Mouse (Mus musculus): ENCODE measurements around the gene 2700097O09Rik. TPM values are rescaled to one million over a fixed set of nuclear protein-coding genes. Genes with fewer than 3 reads are reported as not detected.
"Not testable (repeated sequence)": the region's sequence is repeated elsewhere in the genome, so short reads cannot be mapped to it uniquely, and the experiment has no call there.

The 2700097O09Rik gene
- total RNA-seq (2021) = 1 to 10 TPM; 8.6 to 9.4 TPM

GRCm38 (mm10) chr12:55079726-55080600 is at the start of gene 2700097O09Rik, which contains the start of gene Srp54a:
Gene 2700097O09Rik (minus strand): TSS chr12:55080110.
Gene Srp54a (plus strand): TSS chr12:55080262.
- intact Hi-C loops (cut with DNase I) = not testable (repeated sequence)
- peak; percentile 91 to 96 for DNase-seq (ENCODE audit: extremely low spot score in 1 of 2, low spot score in 2 of 2)

- DNase-seq (ENCODE audit: extremely low spot score in 1 of 2, low spot score in 2 of 2); intact Hi-C loops (cut with DNase I): not testable (repeated sequence)
These were observed 44.8 kb upstream of the 2700097O09Rik start for GRCm38 (mm10) chr12:55124731-55125130.

GRCm38 (mm10) chr12:55124242-55124641 is 44.3 kb upstream of the 2700097O09Rik start, which contains the start of gene Fam177a:
Gene Fam177a (plus strand): TSS chr12:55124469.
- intact Hi-C loops (cut with DNase I); DNase-seq (ENCODE audit: extremely low spot score in 1 of 2, low spot score in 2 of 2): not testable (repeated sequence)

- intact Hi-C loops (cut with DNase I) = not testable (repeated sequence)
These were observed 32.7 kb upstream of the 2700097O09Rik start for GRCm38 (mm10) chr12:55112616-55113015.

GRCm38 (mm10) chr12:55092127-55092526 is 12.2 kb upstream of the 2700097O09Rik start:
- DNase-seq (ENCODE audit: extremely low spot score in 1 of 2, low spot score in 2 of 2); intact Hi-C loops (cut with DNase I): not testable (repeated sequence)

More at GRCm38 (mm10) chr12:55112616-55113015, 32.7 kb upstream of the 2700097O09Rik start:
- not testable (repeated sequence) for DNase-seq (ENCODE audit: extremely low spot score in 1 of 2, low spot score in 2 of 2)

GRCm38 (mm10) chr12:55080601-55080942 is 662 bp upstream of the 2700097O09Rik start:
- intact Hi-C loops (cut with DNase I); DNase-seq (ENCODE audit: extremely low spot score in 1 of 2, low spot score in 2 of 2): not testable (repeated sequence)

GRCm38 (mm10) chr12:55078706-55079105 is 1.2 kb downstream of the 2700097O09Rik start:
- DNase-seq (ENCODE audit: extremely low spot score in 1 of 2, low spot score in 2 of 2); intact Hi-C loops (cut with DNase I): not testable (repeated sequence)

GRCm38 (mm10) chr12:55075296-55075695 is 4.6 kb downstream of the 2700097O09Rik start:
- no peak for DNase-seq (ENCODE audit: extremely low spot score in 1 of 2, low spot score in 2 of 2)
- intact Hi-C loops (cut with DNase I) = no loop called here

GRCm38 (mm10) chr12:55073686-55074085 is 6.2 kb downstream of the 2700097O09Rik start:
- intact Hi-C loops (cut with DNase I) = no loop called here
- no peak for DNase-seq (ENCODE audit: extremely low spot score in 1 of 2, low spot score in 2 of 2)

- intact Hi-C loops (cut with DNase I) = no loop called here
These were observed 7.4 kb downstream of the 2700097O09Rik start for GRCm38 (mm10) chr12:55072495-55072894.

GRCm38 (mm10) chr12:55062141-55062540 is 17.8 kb downstream of the 2700097O09Rik start:
- intact Hi-C loops (cut with DNase I) = no loop called here
- DNase-seq (ENCODE audit: extremely low spot score in 1 of 2, low spot score in 2 of 2) = no peak

More at GRCm38 (mm10) chr12:55072495-55072894, 7.4 kb downstream of the 2700097O09Rik start:
- DNase-seq (ENCODE audit: extremely low spot score in 1 of 2, low spot score in 2 of 2) = no peak

- intact Hi-C loops (cut with DNase I) = no loop called here
- DNase-seq (ENCODE audit: extremely low spot score in 1 of 2, low spot score in 2 of 2) = peak in 1 of 2 experiments; percentile 48
These were observed 18.9 kb downstream of the 2700097O09Rik start for GRCm38 (mm10) chr12:55061006-55061405.

- intact Hi-C loops (cut with DNase I) = no loop called here
- DNase-seq (ENCODE audit: extremely low spot score in 1 of 2, low spot score in 2 of 2) = no peak
These were observed 19.6 kb downstream of the 2700097O09Rik start for GRCm38 (mm10) chr12:55060212-55060898.

GRCm38 (mm10) chr12:55059812-55060211 is 20.1 kb downstream of the 2700097O09Rik start:
- intact Hi-C loops (cut with DNase I) = no loop called here
- DNase-seq (ENCODE audit: extremely low spot score in 1 of 2, low spot score in 2 of 2) = no peak

- intact Hi-C loops (cut with DNase I) = no loop called here
- DNase-seq (ENCODE audit: extremely low spot score in 1 of 2, low spot score in 2 of 2) = no peak
These were observed 20.9 kb downstream of the 2700097O09Rik start for GRCm38 (mm10) chr12:55058865-55059615.

GRCm38 (mm10) chr12:55056703-55057102 is 23.2 kb downstream of the 2700097O09Rik start:
- intact Hi-C loops (cut with DNase I) = no loop called here
- no peak for DNase-seq (ENCODE audit: extremely low spot score in 1 of 2, low spot score in 2 of 2)

- intact Hi-C loops (cut with DNase I) = no loop called here
- DNase-seq (ENCODE audit: extremely low spot score in 1 of 2, low spot score in 2 of 2) = no peak
These were observed 25.2 kb downstream of the 2700097O09Rik start for GRCm38 (mm10) chr12:55054551-55055241.

- intact Hi-C loops (cut with DNase I) = no loop called here
- DNase-seq (ENCODE audit: extremely low spot score in 1 of 2, low spot score in 2 of 2) = no peak
These were observed 26.6 kb downstream of the 2700097O09Rik start for GRCm38 (mm10) chr12:55053267-55053666.

Data from left cerebral cortex, postnatal 10 days (tissue).